Mouse (Mus musculus) WW6 (cell line): ENCODE measurements around the gene Cd48.
"Not testable (repeated sequence)": the region's sequence is repeated elsewhere in the genome, so short reads cannot be mapped to it uniquely, and the experiment has no call there.

Experiments used
- DNase-seq: peaks from one replicate; pipeline ENCODE4 v3.0.0-alpha.2; 2013; ENCODE audit warnings: low read depth, low spot score

The Cd48 gene

DNA sequence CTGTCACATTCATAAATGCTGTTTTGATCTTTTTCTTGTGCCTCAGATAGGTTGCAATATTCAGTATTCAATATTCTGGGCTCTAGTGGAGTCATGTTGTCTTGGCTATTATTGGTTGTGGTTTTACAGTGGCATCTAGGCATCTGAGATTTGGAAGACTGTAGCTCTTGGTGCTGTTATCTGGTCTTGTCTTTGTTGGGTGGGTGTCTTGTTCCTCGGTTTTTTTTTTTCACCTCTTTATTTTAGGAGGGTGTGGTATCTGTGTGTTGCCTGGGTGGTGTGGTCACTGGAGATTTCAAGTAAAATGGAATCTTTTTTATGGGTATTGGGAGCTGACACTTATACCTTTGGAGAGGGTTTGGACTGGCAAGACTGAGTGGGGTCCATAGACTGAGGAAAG, 12.1 kb downstream of the Cd48 start:
- DNase-seq = no peak

DNA sequence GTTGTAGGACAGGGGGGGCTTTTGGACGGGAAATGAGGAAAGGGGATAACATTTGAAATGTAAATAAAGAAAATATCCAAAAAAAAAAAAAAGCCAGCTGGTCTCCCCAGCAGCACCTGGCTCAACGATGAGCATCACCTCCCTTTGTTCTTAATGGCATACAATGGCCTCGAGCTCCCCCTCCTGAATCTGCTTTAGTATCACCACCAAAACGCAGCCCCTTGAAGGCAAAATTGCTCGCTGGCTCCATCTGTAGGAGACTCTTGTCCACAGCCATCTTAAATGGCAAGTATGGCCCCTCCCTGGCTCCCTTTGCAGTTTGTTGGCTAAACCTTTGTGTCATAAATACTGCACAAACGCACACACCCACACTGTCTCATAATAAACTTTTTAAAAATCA, 17.2 kb downstream of the Cd48 start:
- peak; percentile 29 for DNase-seq

DNA sequence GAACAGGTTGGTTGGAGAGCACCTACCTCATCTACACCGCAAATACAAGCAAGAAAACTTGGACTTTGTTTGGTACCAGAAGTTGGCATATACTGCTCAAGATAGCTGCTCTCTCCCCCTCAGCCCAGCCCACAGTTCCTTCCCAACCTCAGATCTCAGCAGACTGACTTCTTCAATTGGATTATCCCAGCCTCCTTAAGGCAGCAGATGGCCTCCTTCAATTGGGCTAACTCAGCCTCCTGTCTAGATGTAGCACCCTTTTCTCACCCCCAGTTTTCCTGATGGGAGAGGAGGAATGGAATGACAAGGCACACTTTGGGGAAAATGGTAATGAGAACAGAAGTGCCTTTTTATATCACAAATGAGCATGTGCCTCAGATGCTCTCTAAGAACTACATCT, 31.9 kb downstream of the Cd48 start:
- not testable (repeated sequence) for DNase-seq

DNA sequence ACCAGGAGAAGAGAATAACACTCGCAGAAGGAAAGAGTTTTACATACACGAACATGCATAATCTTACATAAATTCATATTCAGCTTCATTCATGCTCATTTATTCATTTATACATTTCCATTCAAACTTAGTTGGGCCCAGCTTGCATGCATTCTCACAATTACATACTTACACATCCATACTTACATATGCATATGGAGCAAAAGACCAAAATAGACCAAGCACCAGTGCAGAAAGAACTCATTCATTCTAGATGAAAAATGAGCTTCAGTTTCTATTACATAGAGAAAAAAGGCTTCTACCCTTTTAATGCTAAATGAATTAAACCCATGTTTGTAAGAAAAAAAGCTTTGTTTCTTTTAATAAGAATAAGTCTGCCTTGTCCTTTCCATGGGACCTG, 33.6 kb downstream of the Cd48 start:
- no peak for DNase-seq

DNA sequence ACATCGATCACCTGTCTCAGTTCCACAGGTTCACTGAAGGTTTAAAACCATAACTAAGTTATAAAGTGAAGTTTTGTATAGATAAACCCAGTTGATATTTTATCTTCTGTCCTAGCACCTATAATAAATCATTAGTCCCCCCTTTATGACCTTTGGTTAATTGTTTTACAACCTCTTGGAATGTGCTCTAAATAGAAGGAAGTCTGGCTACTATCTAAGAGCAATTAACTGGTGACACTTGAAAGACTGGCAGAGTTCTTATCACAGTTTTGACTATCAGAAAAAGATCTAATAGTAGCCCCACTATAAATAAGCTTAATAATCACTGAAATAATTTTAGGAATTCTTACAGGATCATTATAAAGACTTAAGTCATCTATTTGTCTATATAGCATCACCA, 34.4 kb downstream of the Cd48 start:
- no peak for DNase-seq

DNA sequence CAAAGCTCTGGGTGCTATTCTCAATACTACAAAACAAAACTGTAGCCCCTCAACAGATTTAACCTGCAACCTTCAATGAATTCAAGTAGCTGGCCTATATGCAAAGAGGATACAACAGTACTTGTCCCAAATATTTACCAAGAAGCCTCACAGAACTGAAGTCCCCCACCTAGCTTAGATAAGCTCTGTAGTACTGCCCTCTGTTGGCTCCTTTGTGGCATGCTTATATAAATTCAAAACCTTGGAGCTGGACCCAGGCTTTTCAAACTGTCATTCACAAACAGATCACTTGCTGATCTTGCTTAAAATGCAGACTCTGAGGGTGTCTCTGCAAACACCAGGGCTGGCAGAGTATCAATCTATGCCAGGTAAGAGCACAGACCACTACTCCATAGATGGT, 49.4 kb downstream of the Cd48 start:
- no peak for DNase-seq

DNA sequence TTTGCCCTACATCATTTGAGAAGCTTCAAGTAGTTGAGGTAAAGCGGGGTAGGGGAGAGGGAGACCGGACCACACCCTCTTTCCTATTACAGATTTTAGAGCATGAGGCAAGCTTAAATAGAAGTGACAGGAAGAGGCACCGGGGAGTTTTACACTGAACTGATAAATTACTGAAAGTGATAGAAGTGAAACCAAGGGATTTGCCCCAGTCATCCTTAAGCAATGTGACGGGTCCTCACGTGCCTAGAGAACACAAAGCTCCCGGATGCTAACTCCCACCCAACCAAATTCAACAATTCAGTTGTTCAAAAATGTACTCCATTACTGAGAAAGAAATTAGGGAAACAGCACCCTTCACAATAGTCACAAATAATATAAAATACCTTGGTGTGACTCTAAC, 53.1 kb downstream of the Cd48 start:
- DNase-seq = no peak

DNA sequence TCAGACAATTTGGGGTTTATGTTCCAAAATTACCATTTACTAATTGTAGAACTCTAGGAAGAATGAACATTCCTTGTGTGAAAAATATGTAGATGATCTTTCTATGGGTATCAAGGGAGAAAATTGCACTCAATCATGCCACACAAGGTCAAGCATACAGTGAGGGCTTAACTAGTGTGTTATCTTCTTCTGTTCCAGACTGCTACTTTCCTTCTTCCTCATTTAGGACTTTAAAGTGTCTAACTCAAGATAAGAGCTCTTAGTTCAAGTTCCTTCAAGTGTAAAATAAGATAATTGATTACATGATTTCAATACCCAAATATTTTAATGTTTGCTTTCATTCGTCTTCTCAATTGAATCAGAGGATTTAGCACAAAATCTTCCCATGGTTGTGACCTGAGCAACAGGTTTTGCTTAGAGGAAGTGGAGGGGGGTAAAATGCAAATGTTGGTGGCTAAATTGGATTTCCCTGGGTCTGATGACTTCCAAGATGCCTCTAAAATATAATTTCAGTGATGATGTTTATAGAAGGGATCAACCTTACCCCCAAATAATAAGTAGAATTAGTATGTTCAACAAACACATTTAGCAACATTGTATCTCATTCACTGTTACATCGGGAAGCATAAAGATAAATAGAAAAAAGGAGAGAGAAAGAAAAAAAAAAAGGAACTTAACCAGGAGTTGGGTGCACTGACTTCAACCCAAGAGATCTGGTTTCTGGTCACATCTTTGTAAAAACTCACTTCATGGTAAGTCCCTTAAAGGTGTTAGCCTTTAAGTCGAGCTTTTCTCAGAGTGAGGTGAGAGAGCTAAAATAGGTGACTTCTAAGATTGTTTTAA, 66.5 kb downstream of the Cd48 start:
- no peak for DNase-seq
